Mouse (Mus musculus) layer of hippocampus, adult 11-12 months (tissue): ENCODE data around the gene Ctbp2.

Experiments used
- DNase-seq: peaks from one replicate; pipeline ENCODE4 v3.0.0; 2022; ENCODE audit warnings: low spot score

The Ctbp2 gene

DNA sequence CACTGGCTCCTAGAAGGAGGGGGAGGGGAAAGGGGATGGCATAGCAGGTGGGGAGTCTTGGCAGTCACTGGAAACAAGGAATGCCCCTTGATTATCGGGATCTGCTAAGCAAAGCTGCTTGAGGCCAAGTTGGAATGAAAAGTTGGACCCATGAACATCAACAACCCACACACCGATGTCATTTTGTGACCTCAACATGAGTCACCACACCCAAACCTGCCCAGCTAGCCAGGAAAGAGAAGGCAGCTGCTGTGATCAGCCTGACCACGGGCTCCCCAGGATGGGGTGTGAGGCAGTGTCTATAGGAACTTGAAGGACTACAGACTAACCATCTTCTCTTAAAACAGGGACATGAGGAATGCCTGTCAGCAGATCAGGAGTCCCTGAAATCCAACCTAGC, 38.7 kb downstream of the Ctbp2 start:
- DNase-seq = no peak

- DNase-seq = no peak
Measured at GRCm38 (mm10) chr7:133083936-133084614, 40.1 kb downstream of the Ctbp2 start.

- no peak for DNase-seq
Measured at GRCm38 (mm10) chr7:133078929-133079328, 45.2 kb downstream of the Ctbp2 start.

- peak; percentile 31 for DNase-seq
Measured at GRCm38 (mm10) chr7:133074462-133075133, 49.6 kb downstream of the Ctbp2 start.

- no peak for DNase-seq
Measured at GRCm38 (mm10) chr7:133073147-133073651, 51.0 kb downstream of the Ctbp2 start.

DNA sequence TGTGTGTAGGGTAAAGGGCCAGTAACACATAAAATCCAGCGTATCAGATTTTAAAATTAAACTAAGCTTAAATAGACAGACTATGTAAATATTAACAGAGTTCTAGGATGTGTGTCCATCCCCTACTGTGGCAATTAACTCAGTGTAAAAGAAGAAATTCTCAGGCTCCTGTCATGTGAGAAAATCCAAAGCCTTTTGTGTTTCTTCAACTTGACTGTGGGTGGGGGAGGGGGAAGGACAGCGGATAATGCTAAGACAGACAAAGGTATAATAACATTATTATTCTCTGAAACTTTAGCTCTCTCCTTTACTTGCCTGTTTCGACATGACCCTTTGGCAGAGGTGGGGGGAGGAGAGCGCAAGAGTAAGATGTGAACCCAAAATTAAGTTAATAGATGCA, 51.6 kb downstream of the Ctbp2 start:
- DNase-seq = no peak

DNA sequence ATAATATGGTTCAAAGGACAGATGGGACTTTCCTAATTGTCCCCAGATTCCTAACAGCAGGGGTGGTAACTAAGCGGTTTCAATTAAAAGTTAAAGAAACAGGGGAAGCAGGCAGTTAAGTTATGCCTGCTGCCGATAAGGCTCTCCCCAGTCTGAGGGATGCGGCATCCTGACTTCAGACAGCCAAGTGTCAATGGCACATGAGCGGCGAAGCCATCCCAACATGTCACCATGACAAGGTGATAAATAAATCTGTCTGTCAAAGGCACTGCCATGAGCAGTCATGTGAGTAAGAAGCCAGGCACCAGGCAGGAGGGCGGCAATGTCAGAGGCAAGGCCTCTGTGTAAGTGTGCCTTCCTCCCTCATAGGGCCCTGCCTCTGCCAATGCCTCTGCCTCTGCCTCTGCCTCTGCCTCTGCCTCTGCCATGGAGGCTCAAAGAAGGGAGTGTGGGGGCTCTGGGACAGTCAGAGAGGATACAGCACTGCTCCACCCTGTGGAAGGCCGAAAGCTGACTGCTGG, 56.8 kb downstream of the Ctbp2 start:
- DNase-seq = no peak

- peak; percentile 62 for DNase-seq
Measured at GRCm38 (mm10) chr7:133066776-133067175, 57.4 kb downstream of the Ctbp2 start.

GRCm38 (mm10) chr7:133062055-133062454, 62.1 kb downstream of the Ctbp2 start:
- no peak for DNase-seq

- DNase-seq = no peak
Measured at GRCm38 (mm10) chr7:133060170-133060569, 64.0 kb downstream of the Ctbp2 start.

DNA sequence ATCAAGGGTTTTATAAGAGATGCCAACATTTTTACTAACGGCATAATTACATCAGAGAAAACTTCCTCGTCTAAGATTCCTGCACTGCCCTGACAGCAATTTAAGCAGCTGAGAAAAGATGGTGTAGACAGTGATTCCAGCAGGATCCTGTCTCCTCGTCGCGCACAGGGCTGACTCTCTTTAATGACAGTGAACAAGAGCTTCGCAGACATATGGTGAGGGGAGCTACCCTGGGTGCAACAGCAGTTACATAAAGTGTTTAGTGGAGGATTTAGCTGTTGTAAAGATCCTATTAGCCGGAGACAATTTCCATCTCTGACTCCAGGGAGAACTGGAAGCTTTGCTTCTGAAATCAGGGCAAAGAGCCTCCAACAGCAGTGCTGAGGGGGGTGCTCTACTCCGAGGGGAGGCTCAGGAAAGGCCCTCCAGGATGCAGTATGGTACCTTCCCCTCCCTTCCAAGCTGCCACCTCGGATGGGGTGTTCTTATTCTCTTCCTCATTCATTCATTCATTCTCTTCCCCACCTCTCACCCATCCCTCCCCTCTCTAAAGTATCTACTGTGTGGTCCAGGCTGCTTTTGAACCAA, 64.5 kb downstream of the Ctbp2 start:
- peak; percentile 33 for DNase-seq

- no peak for DNase-seq
Measured at GRCm38 (mm10) chr7:133059150-133059509, 65.0 kb downstream of the Ctbp2 start.

GRCm38 (mm10) chr7:133058496-133059149, 65.5 kb downstream of the Ctbp2 start:
- no peak for DNase-seq

- no peak for DNase-seq
Measured at GRCm38 (mm10) chr7:133056924-133057323, 67.2 kb downstream of the Ctbp2 start.

DNA sequence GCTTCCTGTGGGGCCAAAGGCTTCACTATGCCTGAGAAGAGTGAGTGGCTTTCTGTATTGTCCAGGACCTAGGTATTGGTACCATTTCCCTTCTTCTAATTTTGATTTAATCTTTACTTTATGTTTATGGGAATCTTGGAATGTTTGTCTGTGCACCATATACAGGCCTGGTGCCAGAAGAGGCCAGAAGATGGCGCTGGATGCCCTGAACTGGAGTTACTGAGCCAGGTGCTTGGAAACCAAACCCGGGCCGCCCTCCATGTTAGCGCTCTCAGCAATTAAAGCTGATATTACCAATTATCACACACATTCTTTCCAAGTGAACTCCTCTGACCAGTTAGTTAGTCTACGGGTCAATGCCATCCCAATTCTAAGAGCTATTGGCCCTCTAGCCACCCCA, 69.7 kb downstream of the Ctbp2 start:
- DNase-seq = no peak

DNA sequence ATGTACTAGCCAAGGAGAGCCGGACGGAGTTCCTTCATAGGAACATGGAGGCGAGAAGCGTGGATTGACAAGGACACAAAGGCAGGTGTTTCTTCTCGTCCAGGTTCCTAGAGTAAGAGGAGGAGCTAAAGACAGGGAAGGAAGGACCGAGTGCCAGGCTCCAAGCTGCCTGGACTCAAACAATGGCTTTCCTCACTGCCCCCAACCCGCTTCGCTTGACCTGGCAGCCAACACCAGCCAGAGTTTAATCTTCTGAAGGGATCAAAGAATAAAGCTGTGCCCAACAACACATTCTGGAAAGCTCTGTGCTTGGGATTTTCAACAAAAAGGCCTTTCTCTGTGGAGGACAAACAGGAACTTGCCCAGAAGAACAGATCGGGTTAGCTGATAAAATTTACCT, 70.4 kb downstream of the Ctbp2 start:
- no peak for DNase-seq

- peak; percentile 42 for DNase-seq
Measured at GRCm38 (mm10) chr7:133052819-133053218, 71.3 kb downstream of the Ctbp2 start.

DNA sequence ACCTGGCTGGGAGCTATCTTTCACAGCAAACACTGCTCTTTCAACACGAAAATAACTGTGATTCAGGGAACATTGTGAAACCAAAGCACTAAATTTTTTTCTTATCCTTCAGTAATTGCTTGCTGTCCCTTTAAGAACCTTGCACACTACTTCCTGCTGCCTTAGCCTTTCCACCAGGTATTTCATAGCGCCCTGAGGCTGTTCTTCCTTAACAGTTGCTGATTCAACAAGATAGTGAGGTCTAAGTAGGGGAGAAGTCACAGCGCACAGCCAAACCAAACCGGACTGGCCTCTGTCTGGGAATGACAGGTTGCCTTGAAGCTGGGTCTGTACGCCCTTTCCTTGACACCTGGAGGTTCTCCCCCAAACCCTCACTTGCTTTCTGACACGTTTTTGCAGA, 73.5 kb downstream of the Ctbp2 start:
- no peak for DNase-seq

- no peak for DNase-seq
Measured at GRCm38 (mm10) chr7:133048085-133048630, 76.0 kb downstream of the Ctbp2 start.

- DNase-seq = no peak
Measured at GRCm38 (mm10) chr7:133047287-133047686, 76.9 kb downstream of the Ctbp2 start.

- no peak for DNase-seq
Measured at GRCm38 (mm10) chr7:133044721-133045120, 79.4 kb downstream of the Ctbp2 start.

DNA sequence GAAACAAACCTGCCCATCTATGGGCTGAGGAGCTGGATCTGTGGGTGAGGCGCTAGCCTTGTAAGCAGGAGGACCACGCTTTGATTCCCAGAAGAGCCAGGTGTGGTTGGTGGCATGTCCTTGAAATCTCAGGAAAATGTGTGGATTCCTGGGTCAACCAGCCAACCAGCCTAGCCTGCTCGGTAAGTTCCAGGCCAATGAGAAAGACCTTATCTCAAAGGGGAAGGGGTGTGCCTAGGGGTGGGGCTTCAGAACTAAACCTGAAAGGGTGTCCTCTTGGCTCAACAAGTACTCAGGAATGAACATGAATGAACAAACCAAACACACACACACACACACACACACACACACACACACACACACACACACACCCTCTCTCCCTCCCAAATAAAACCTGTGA, 82.4 kb downstream of the Ctbp2 start:
- no peak for DNase-seq
